Mouse (Mus musculus) intestine, embryonic 14.5 days (tissue): ENCODE data around the gene Ctbp2. TPM values are rescaled to one million over a fixed set of nuclear protein-coding genes. Genes with fewer than 3 reads are reported as not detected.

Source experiments
- ATAC-seq: fragments of 200-750 bp; cut with Nextera tagmentation; replicated peaks from 2 replicates; pipeline ENCODE4 v1.8.0; 2017; ENCODE audit warnings: low read depth, moderate number of reproducible peaks, moderate TSS enrichment, moderate library complexity; ENCODE audit not compliant: low FRiP score, low TSS enrichment
- DNase-seq: peaks from one replicate; pipeline ENCODE4 v3.0.0-alpha.2; 2018; ENCODE audit warnings: low spot score
- H3K27ac ChIP-seq: fragments of 300-500 bp; sonication (generic); 2 replicates; pipeline ENCODE4 v1.5.1; 2014; ENCODE audit warnings: low read depth, mild to moderate bottlenecking, control low read depth
- H3K27me3 ChIP-seq: fragments of 300-500 bp; sonication (generic); replicated peaks from 2 replicates; pipeline ENCODE4 v1.6.1; 2014; ENCODE audit warnings: low read length, control low read depth; ENCODE audit not compliant: control insufficient read depth, insufficient read depth
- H3K36me3 ChIP-seq: fragments of 300-500 bp; sonication (generic); 2 replicates; pipeline ENCODE4 v1.6.1; 2014; ENCODE audit warnings: low read length, control low read depth; ENCODE audit not compliant: control insufficient read depth, insufficient read depth
- H3K4me1 ChIP-seq: fragments of 300-500 bp; sonication (generic); replicated peaks from 2 replicates; pipeline ENCODE4 v1.6.1; 2014; ENCODE audit warnings: low read length, control low read depth, mixed read lengths; ENCODE audit not compliant: control insufficient read depth, insufficient read depth
- H3K4me2 ChIP-seq: fragments of 300-500 bp; sonication (generic); 2 replicates; pipeline ENCODE4 v1.6.1; 2014; ENCODE audit warnings: low read length
- H3K4me3 ChIP-seq: fragments of 300-500 bp; sonication (generic); 2 replicates; pipeline ENCODE4 v1.5.1; 2014; ENCODE audit warnings: low read depth, low read length, control low read depth, mixed read lengths
- H3K9ac ChIP-seq: fragments of 300-500 bp; sonication (generic); 2 replicates; pipeline ENCODE4 v1.6.1; 2014; ENCODE audit warnings: mild to moderate bottlenecking, low read length
- H3K9me3 ChIP-seq: fragments of 300-500 bp; sonication (generic); 2 replicates; pipeline ENCODE4 v1.6.1; 2016; ENCODE audit warnings: low read length, control low read depth; ENCODE audit not compliant: control insufficient read depth
- WGBS: fragments of 180-500 bp; shearing (Covaris S2); extraction: QIAGEN DNeasy Blood & Tissue Kit; methylation state at CpG from one replicate; pipeline ENCODE4 v1.1.7; 2014; 5-methylcytosine and 5-hydroxymethylcytosine counted together
- polyA plus RNA-seq: library from polyadenylated mRNA; unstranded; fragments of >200 nt; fragmentation: Nextera tagmentation; extraction: Ambion mirVana; gene quantifications from 2 replicates; pipeline ENCODE4 v1.2.1, GENCODE M21; 2014

The Ctbp2 gene
- polyA plus RNA-seq, 1 experiment from 2014 or later = 117 TPM

- Histone ChIP-seq H3K4me1 (0 out of 2 replicates have a peak, but pooled peaks cover 8% of the 10 kb centered on the region), H3K27me3 (no peaks in the 10 kb centered on the region), H3K36me3 (peaks cover 49% of the 10 kb centered on the region), H3K9ac (no peak overlapping the region), H3K4me2 (no peak overlapping the region), H3K4me3 (no peak overlapping the region), H3K9me3 (no peaks in the 10 kb centered on the region), H3K27ac (no peak overlapping the region)
- DNase-seq (no peak), ATAC-seq (no peak)
- WGBS = 68% methylated on average over 6 of the region's 6 CpGs
These were observed 57.4 kb downstream of the Ctbp2 start for GRCm38 (mm10) chr7:133066776-133067175.

GRCm38 (mm10) chr7:133062055-133062454 lies 62.1 kb downstream of the Ctbp2 start:
- H3K4me3 ChIP-seq = no peak overlapping the region
- no peak overlapping the region for H3K27ac ChIP-seq
- H3K9ac ChIP-seq = no peak overlapping the region
- WGBS = 80% methylated on average over 3 of the region's 3 CpGs
- H3K9me3 ChIP-seq = no peaks in the 10 kb centered on the region
- no peak overlapping the region for H3K4me2 ChIP-seq
- ATAC-seq = no peak
- H3K36me3 ChIP-seq = peaks cover 31% of the 10 kb centered on the region
- DNase-seq = no peak
- H3K4me1 ChIP-seq = 0 out of 2 replicates have a peak, but pooled peaks cover 10% of the 10 kb centered on the region
- no peaks in the 10 kb centered on the region for H3K27me3 ChIP-seq

GRCm38 (mm10) chr7:133060170-133060569 lies 64.0 kb downstream of the Ctbp2 start:
- H3K4me3 ChIP-seq = no peak overlapping the region
- no peaks in the 10 kb centered on the region for H3K27me3 ChIP-seq
- no peak overlapping the region for H3K4me2 ChIP-seq
- H3K36me3 ChIP-seq = peaks cover 25% of the 10 kb centered on the region
- H3K4me1 ChIP-seq = 0 out of 2 replicates have a peak, but pooled peaks cover 6% of the 10 kb centered on the region
- 95% methylated on average over 6 of the region's 6 CpGs for WGBS
- no peak overlapping the region for H3K27ac ChIP-seq
- no peaks in the 10 kb centered on the region for H3K9me3 ChIP-seq
- no peak for ATAC-seq
- H3K9ac ChIP-seq = no peak overlapping the region
- DNase-seq = no peak

- no peak for ATAC-seq
- H3K4me2 ChIP-seq = no peak overlapping the region
- WGBS = 66% methylated on average over 9 of the region's 9 CpGs
These were observed 64.5 kb downstream of the Ctbp2 start for GRCm38 (mm10) chr7:133059517-133060104.

GRCm38 (mm10) chr7:133059150-133059509 lies 65.0 kb downstream of the Ctbp2 start:
- H3K36me3 ChIP-seq = peaks cover 15% of the 10 kb centered on the region
- no peaks in the 10 kb centered on the region for H3K9me3 ChIP-seq
- no peaks in the 10 kb centered on the region for H3K27me3 ChIP-seq
- no peak overlapping the region for H3K9ac ChIP-seq
- DNase-seq (no peak), ATAC-seq (no peak)
- no peak overlapping the region for H3K4me3 ChIP-seq
- WGBS = 63% methylated on average over 6 of the region's 6 CpGs
- no peak overlapping the region for H3K27ac ChIP-seq
- H3K4me1 ChIP-seq = 0 out of 2 replicates have a peak, but pooled peaks cover 6% of the 10 kb centered on the region
- no peak overlapping the region for H3K4me2 ChIP-seq

More at GRCm38 (mm10) chr7:133059517-133060104, 64.5 kb downstream of the Ctbp2 start:
- H3K9ac ChIP-seq = no peak overlapping the region
- H3K9me3 ChIP-seq = no peaks in the 10 kb centered on the region
- H3K4me1 ChIP-seq = 0 out of 2 replicates have a peak, but pooled peaks cover 6% of the 10 kb centered on the region
- peaks cover 19% of the 10 kb centered on the region for H3K36me3 ChIP-seq
- DNase-seq = no peak
- no peak overlapping the region for H3K4me3 ChIP-seq
- no peak overlapping the region for H3K27ac ChIP-seq
- no peaks in the 10 kb centered on the region for H3K27me3 ChIP-seq

GRCm38 (mm10) chr7:133058496-133059149 lies 65.5 kb downstream of the Ctbp2 start:
- Histone ChIP-seq H3K27me3 (no peaks in the 10 kb centered on the region), H3K9me3 (no peaks in the 10 kb centered on the region), H3K4me2 (no peak overlapping the region), H3K27ac (no peak overlapping the region), H3K4me3 (no peak overlapping the region), H3K36me3 (peaks cover 13% of the 10 kb centered on the region), H3K4me1 (0 out of 2 replicates have a peak, but pooled peaks cover 6% of the 10 kb centered on the region), H3K9ac (no peak overlapping the region)
- 93% methylated on average over 12 of the region's 12 CpGs for WGBS
- no peak for DNase-seq
- no peak for ATAC-seq

- Histone ChIP-seq H3K9me3 (no peaks in the 10 kb centered on the region), H3K4me3 (no peak overlapping the region), H3K4me1 (peaks cover 14% of the 10 kb centered on the region), H3K27me3 (no peaks in the 10 kb centered on the region), H3K4me2 (no peak overlapping the region), H3K36me3 (peaks cover 17% of the 10 kb centered on the region), H3K9ac (no peak overlapping the region), H3K27ac (no peak overlapping the region)
- 91% methylated on average over 8 of the region's 8 CpGs for WGBS
- ATAC-seq (no peak), DNase-seq (no peak)
These were observed 67.2 kb downstream of the Ctbp2 start for GRCm38 (mm10) chr7:133056924-133057323.

GRCm38 (mm10) chr7:133054486-133054885 lies 69.7 kb downstream of the Ctbp2 start:
- WGBS = 94% methylated on average over 5 of the region's 5 CpGs
- no peak for ATAC-seq
- H3K27me3 ChIP-seq = no peaks in the 10 kb centered on the region
- H3K4me3 ChIP-seq = no peak overlapping the region
- no peak overlapping the region for H3K9ac ChIP-seq
- H3K4me1 ChIP-seq = peaks cover 14% of the 10 kb centered on the region
- no peak for DNase-seq
- H3K36me3 ChIP-seq = peaks cover 24% of the 10 kb centered on the region
- H3K27ac ChIP-seq = no peak overlapping the region
- no peak overlapping the region for H3K4me2 ChIP-seq
- H3K9me3 ChIP-seq = no peaks in the 10 kb centered on the region

- Histone ChIP-seq H3K9ac (no peak overlapping the region), H3K4me2 (no peak overlapping the region), H3K27ac (peak overlapping the region; percentile 51; the same call in 1 of the 2 replicates), H3K9me3 (no peaks in the 10 kb centered on the region), H3K4me1 (peaks cover 9% of the 10 kb centered on the region), H3K27me3 (no peaks in the 10 kb centered on the region), H3K36me3 (peaks cover 20% of the 10 kb centered on the region), H3K4me3 (no peak overlapping the region)
- WGBS = 83% methylated on average over 9 of the region's 9 CpGs
- no peak; the same call in 1 of the 2 replicates for ATAC-seq
- no peak for DNase-seq
These were observed 70.4 kb downstream of the Ctbp2 start for GRCm38 (mm10) chr7:133053757-133054156.
